Mouse (Mus musculus) v-Abl transformed pro-B cells (cell line): ENCODE measurements around the gene 1700067K01Rik.

ENCODE experiments used
- in situ Hi-C, 2 experiments: fragments of 400-800 bp; cut with MboI; formaldehyde crosslinking; loops; one replicate each; pipeline ENCODE4 v1.15.1; 2025; ENCODE audit not compliant: unreplicated experiment in 2 of 2

The 1700067K01Rik gene

DNA sequence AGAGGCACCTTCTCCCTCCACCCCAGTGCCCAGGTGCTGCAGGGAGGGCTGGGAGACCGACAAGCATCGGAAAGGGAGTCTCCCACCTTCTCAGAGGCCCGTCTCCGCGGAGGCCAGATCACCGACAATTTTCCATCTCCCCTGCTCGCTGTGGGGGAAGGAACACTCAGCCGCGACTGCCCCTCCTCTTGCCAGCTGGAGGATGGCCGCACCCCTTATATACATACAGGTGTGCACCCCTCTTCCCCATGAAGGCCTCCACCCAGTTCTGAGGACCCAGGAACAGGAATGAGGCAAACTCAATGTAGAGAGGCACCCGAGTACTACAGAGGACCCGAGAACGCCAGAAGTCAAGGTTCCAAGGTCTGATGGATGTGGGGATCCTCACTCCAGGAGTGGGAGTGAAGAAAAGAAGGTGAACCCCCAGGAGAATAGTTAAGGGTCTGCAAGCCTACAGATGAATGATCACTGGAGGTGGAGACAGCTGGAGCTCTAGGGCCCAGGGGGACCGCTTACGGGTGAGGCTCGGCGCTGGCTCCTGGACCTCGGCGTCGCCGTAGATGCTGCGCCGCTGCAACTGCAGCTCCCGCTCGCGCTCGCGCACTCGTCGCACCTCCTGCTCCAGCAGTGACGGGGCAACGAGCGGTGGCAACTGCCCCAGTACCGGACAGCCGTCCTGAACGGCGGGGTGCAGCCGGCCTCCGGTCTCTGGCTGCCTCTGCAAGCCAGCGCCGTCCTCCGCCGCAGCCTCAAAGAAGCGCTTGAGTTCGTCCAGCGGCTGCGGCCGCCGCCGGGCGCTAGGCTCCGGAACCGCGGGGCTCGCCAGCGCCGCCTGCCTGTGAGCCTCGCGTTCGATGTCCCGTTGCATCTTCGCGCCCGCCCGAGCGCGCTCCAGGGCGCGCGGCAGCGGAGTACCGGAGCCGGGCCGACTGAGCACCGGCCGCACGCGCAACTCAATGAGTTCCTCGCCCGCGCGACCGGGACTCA, 9.6 kb downstream of the 1700067K01Rik start:
- in situ Hi-C loops, result no loop called here

DNA sequence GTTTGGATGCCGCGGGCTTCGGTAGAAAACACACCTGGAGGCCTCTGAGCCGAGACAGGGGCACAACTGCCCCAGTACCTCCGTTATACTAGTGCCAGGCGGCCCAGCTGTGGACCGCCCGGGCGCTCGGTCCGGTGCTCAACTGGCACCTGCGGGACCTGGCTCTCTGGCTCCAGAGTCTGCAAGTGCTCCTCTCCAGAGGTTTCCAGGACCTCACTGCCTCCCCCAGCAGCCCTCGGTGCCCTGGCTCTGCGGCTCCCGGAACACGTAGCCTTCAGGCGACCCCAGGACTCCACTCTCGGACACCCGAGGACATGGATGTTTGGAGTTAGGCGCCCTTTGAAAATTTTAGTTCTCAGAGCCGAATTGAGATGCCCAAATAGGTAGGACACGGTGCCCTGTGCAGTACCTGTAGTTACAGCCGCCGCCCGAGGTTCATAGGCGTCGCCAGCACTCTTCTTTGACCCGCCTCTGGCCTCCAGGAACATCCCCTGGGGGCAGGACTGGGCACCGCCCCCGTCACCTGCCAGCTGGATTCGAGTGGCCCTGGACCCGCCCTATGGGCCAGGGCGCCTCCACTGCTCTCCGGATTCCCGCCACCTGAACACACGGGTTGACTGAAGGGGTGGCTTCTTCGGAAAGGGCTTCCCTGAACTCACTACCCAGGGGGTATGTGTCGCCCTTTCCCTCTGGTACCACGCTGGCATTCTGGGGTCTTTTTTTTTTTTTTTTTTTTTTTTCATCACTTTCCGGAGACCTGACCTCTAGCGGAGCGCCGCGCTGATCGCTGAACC, 10.6 kb downstream of the 1700067K01Rik start, which contains the start of gene 2210011C24Rik:
2210011C24Rik (minus strand) TSS at position 467 of the 794 bp plus-strand sequence.
- in situ Hi-C loops, result no loop called here

DNA sequence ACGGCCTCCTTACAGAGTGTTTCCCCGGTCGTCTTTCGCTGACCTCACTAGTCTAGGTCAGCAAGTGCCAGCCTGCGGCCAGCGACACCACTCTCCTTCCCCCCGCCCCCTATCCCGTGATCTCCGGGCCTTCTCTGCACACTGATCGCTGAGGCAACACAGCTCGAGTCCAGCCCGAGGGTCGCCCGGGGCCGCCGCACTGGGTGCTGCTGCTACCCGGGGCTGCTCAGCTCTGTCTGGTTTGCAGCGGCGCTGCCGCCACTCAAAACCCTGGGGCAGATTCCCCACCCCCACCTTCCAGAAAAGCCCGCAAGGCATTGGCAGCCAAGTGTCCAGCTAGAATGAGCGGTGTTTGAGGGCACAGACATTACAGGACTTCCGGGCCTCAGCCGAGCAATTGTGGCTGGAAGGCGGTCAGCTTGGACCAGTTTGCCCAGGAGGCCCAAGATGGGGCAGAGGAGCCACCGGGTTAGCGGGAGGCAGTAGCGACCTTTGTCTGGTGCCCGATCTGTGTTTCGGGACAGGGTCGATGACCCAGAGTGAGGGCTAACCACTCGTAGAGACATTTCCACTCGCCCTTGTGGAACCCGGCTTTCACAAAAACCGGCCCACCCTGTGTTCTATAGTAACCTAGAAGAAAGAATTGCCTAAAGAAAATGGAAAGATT, 11.3 kb downstream of the 1700067K01Rik start:
- in situ Hi-C loops, result no loop called here

DNA sequence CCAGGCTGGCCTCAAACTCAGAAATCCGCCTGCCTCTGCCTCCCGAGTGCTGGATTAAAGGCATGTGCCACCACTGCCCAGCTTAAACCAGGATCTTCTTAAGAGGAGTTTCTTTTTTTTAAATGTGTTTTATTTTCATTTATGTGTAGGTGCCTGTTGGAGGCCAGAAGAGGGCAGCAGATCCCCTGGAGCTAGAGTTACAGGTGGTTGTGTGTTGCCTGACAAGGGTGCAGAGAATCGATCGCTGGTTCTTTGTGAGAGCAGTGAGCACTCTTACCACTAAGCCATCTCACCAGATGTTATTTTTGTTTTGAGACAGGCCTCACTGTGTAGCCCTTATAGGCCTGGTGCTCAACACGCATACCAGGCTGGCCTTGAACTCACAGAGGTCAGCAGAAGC, 14.5 kb downstream of the 1700067K01Rik start:
- in situ Hi-C loops, result no loop called here

DNA sequence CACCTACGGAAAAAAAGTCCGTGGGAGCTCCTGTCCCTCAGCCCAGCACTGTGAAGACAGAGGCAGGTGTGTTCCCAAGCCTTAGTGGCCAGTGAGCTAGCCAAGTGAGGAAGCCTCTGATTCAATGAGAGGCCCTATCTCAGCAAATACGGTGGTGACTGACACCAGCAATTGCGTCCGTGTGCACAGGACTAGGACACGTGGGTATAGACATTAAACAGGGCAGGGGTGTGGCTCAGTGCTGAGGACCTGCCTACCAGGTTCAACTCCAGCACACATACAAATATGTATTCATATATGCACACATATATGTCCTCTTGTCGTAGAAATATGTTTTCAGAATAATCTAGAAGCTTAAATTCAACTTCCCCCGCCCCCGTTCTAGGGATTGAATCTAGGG, 18.4 kb downstream of the 1700067K01Rik start:
- in situ Hi-C loops, result no loop called here

DNA sequence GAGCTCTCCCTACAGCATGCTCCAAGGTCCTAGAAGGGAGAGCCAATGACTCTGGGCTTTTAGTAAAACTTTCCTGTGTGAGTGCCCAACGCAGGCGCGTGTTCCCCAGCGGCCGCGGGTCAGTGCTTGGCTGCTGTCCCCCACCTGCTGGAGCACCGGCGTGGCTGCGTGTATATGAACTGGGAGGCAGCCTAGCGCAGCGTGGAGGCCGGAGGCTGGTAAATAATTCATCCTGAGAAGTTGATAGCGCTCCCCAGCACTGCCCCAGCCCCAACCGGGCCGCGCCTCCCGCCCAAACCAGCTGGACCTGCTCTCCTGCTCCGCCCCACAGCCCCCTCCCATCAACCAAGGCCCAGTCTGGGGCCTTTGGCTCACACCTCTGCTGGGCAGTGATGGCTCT, 19.8 kb downstream of the 1700067K01Rik start, which contains the start of gene Palm3:
Palm3 (plus strand) TSS at position 376 of the 400 bp plus-strand sequence.
- in situ Hi-C loops, result no loop called here

DNA sequence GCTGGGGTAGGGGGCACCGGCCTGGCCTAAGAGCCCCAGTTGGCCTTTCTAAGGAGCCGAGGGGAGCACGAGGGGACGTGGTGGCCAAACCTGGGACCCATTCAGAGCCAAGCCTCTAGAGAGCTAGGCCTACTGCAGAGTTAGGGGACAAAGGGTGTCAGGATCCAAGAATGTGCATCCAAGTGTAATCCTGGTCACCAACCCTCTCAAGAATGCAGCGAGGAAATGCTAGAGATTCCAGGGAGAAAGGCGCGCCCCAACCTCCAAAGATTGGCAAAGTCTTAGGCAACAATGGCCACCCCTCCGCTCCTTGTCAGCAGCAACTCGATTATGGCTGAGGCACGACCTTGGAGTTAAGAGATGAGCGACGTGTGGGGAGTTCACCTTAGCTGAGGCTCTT, 20.3 kb downstream of the 1700067K01Rik start:
- in situ Hi-C loops, result no loop called here

DNA sequence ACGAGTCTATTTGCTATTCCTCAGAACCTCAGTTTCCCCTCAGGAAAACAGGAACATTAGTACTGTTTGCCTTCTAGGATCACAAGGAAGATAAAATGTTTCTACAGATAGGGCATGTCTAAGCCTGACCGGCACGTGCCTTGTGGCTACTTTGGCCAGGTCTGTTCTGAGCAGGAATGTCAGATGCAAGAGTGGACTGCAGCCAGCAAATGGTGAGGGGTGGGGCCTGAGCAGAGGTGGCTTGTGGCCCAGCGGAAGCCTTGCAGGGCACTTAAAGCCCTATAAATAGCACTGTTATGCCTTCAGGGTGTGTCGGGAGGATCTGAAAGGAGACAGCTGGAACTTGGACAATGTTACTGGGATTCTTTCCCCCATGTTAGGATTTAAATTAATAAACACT, 21.8 kb downstream of the 1700067K01Rik start:
- in situ Hi-C loops, result no loop called here

DNA sequence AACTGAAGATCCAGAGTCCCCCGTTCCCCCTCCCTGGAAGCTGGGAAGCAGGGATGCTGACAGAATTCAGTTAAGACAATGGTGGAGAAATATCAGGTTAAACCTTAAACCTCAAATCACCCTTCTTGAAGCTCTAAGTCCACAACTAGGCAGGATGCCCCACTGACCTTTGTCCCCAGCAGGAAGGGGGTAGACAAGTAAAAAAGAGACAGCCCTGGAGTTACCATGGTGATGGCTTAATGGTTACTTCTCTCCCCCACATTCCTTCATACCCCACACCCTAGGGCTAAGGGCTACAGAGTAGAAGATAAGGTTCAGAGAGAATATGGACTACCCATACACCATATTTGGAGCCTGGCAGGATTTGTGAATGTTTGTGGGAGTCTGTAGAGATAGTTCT, 22.3 kb downstream of the 1700067K01Rik start:
- in situ Hi-C loops, result no loop called here

DNA sequence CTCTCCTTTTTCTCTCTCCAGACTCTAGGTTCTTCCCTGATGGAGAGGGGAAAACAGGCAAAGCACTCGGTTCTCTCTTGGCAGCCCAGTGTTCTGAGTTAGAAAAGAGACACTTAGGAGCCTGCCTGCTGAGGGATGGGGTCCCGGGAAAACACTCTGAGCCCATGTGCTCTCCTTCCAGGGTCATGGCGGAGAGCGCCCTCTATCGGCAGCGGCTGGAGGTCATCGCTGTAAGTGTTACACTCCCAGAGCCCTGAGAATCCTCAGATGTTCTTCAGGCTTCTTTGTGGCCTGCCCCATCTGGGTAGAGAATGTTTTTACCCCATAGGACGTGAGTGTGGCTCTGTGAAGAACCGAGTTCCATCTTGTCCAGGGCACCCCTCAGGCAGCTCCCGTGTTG, 22.9 kb downstream of the 1700067K01Rik start:
- in situ Hi-C loops, result no loop called here

DNA sequence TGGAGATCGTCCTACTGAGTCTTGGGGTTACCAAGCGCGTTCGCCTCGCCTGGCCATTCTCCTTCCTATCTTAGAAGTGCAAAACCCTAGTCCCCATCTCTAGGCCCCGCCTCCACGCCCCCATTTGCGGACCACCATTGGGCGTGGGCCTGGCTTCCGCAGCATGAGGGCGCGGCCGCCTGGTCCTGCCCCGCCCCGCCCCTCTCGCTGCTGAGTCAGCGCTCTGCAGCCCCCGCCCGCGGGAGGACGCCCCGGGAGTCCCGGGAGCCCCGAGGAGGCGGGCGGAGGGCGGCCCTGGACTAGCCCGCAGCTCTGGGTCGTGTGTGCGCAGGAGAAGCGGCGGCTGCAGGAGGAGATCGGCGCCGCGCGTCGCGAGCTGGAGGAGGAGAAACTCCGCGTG, 24.6 kb downstream of the 1700067K01Rik start:
- in situ Hi-C loops, result no loop called here

DNA sequence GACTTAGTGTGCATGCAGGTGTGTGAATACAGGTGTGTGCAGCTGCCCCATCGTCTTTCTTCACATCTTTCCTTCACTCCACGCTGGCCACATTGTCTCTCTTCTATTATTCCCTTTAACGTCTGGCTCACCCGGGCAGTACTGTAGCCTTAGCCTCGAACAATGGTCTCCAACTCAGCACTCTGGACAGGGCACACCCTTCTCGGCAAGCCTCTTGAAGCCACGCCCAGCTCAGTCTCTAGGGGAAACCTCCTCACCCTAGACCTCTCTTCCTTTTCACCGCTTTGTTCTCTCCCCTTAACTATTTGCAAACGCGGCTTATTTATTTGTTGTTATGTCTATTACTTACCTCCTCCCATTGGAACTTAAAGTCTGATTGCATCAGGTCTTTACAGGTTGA, 26.1 kb downstream of the 1700067K01Rik start:
- in situ Hi-C loops, result no loop called here

DNA sequence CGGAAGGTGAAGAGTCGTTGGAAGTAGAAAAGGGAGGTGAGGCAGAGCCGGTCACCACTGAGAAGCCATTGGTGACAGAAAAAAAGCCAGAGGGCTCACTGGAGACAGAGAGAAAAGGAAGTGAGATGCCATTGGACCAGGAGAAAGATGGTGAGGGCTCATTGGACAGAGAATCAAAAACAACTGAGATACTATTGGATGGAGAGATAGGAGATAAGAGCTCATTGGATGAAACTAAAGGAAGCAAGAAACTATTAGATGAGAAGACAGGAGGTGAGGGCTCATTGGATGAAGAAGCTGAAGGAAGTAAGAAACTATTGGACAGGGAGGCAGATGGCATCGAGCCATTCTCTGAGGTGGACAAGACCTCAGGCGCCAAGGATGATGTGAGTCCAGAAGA, 28.0 kb downstream of the 1700067K01Rik start:
- in situ Hi-C loops, result no loop called here

DNA sequence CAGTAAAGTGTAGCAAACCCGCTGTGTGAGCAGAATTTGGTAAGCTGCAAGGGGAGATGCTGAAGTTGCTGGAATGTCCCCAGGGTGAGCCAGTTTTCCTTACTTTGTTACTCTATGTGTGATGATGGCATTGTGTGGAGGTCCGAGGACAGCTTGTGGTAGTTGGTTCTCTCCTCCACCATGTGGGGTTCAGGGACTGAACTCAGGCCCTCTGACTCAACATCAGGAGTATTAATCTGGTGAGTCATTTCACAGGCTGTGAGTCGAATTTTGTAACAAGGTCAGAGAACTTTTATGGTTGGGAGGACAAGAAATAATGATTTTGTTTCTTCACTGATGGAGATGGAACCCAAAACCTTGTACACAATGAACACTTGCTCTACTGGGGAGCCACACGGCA, 31.5 kb downstream of the 1700067K01Rik start:
- in situ Hi-C loops, result no loop called here

DNA sequence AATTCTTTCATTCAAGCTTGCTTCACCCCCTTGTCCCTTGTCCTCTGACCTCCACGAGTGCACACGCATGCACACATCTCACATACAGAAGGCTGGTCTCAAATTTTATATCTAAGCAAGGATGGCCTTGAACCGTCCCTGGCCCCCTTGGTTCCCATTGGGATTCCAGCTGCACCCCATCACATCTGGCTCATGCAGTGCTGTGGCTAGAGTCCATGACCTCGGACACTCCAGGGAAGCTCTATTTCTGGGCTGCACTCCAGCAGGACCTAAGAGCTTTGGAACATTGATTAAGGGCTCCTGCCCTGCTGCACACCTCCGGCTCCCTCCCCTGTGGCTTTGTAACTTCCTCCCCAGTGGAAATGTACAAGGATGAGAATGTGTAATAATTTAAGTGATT, 36.7 kb downstream of the 1700067K01Rik start:
- in situ Hi-C loops, result loop anchor here (5.0 kb wide), 4 partner anchors 134 to 319 kb away; partner anchors contain the start of gene Ccdc130 (in 1 of the 2)

DNA sequence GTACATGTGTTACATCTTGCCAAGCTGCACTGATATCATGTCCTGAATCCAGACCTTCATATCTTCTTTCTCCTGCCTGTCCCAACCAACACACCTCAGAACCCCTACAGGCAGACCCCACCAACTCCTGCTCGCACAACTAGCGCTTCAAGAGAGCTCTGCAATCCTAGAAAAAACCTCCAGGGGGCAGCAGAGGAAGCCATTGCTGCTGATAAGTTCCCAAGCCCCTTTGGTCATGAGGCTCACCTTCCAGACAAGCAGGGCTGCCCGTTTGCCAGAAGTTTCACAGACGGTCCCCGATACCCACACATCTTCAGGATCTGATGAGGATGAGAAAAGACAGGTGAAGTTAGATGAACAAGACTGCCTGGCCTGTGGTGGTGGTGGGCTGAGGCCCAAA, 37.7 kb downstream of the 1700067K01Rik start:
- in situ Hi-C loops, result loop anchor here (5.0 kb wide), 4 partner anchors 133 to 318 kb away; partner anchors contain the start of gene Ccdc130 (in 1 of the 2)

DNA sequence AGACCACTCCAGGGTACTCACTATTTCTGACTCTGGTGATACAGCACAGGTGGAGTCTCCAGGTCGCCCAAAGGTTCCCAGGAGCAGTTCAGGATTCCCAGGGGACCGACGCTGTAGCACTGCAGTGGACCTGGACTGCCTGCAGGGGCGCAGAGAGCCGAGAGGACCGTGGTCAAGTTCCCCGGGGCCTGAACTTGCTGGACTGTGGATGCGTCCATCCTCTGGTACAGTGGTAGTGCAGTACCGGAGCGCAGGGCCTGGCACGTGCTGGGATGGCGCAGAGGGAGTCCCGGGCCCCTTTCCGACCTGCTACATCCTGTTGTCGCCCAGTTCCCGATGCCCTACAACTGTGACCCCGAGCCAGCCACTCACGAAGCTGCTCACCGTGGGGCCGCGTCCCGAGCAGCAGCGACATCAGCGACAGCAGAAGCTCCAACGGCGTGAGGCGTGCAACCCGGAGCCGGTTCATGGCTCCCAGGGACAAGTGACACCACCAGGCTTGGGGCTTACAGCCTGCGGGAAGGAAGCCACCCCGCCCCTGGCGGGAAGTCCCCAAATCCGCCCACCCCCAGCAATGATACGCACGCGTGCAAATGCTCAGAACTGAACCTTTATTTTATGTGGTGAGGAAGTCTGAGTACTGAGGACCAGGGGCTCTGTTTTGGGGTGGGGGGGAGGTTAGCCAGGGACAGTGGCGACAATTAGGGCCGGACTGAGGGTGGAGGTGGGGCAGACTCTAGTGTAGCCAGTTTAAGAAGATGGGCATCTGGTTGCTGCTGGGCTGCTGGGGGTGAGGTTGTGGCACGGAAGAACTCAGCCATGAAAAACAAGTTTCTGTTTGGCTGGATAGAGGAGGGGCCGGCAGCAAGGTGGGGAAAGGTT, 41.0 kb downstream of the 1700067K01Rik start, which contains the start of gene Il27ra:
Il27ra (minus strand) TSS at position 524 of the 882 bp plus-strand sequence.
- in situ Hi-C loops, result loop anchor here (5.0 kb wide), 2 partner anchors 55 to 60 kb away; partner anchors contain the start of gene Dcaf15 (in 1 of the 2)

DNA sequence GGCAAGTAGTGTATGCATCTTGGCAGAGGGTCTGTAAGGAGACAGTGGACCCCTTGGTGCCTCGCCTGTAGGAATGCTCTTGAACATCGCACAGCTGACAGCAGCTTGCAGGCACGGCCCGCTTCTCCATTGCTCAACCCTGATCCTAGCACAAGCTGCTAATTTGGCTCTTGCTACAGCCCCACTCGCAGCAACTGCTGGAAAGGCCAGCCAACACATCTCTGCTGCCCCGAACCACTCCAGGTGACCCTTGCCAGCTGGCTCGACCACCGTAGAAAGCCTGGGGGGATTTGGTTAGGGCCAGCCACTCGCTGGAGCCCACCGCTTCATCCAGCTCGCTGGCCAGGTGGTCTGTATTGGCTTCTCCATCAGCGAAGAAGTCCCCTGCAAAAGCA, 41.6 kb downstream of the 1700067K01Rik start:
- in situ Hi-C loops, result loop anchor here (5.0 kb wide), 2 partner anchors 54 to 59 kb away; partner anchors contain the start of gene Dcaf15 (in 1 of the 2)

DNA sequence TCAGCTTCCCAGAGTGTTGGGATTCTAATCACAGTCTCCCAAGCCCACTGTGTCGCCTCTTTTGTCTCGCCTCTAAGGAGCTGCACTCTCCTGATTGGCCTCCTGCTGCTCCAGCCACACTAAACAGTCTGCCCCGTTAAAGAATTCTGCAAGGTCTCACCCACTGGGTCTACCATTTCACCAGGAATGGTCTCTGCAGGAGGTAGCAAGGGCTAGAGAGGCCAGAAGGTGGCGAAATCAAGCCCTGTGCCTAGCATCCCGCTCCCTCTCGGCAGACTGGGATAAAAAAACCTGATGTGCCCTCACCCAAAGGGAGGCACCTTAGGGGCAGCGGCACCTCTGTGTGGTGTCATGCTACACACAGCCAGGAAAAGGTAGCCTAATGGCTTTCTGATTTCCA, 42.8 kb downstream of the 1700067K01Rik start:
- in situ Hi-C loops, result loop anchor here (5.0 kb wide), 2 partner anchors 53 to 58 kb away; partner anchors contain the start of gene Dcaf15 (in 1 of the 2)
